Mouse (Mus musculus) monocyte, adult 5-6 weeks (primary cell): Measurements from ENCODE around the gene Cd274. TPM values are rescaled to one million over a fixed set of nuclear protein-coding genes. Genes with fewer than 3 reads are reported as not detected.

Experiments
- ATAC-seq: fragments of 153-309, 156-312 bp; replicated peaks from 2 replicates; pipeline ENCODE4 v1.8.0; 2017; ENCODE audit warnings: mild to moderate bottlenecking; ENCODE audit not compliant: low TSS enrichment, insufficient number of reproducible peaks, severe bottlenecking, poor library complexity, low FRiP score
- total RNA-seq: library from RNA; stranded (forward); fragments of 200-1000, 200-491, 200-594 nt; gene quantifications from 3 replicates; pipeline ENCODE4 v1.2.3, GENCODE M21; 2017

Gene Cd274
- total RNA-seq = 80.1 to 92.8 TPM (median 86.9 TPM) in 3 replicates

DNA sequence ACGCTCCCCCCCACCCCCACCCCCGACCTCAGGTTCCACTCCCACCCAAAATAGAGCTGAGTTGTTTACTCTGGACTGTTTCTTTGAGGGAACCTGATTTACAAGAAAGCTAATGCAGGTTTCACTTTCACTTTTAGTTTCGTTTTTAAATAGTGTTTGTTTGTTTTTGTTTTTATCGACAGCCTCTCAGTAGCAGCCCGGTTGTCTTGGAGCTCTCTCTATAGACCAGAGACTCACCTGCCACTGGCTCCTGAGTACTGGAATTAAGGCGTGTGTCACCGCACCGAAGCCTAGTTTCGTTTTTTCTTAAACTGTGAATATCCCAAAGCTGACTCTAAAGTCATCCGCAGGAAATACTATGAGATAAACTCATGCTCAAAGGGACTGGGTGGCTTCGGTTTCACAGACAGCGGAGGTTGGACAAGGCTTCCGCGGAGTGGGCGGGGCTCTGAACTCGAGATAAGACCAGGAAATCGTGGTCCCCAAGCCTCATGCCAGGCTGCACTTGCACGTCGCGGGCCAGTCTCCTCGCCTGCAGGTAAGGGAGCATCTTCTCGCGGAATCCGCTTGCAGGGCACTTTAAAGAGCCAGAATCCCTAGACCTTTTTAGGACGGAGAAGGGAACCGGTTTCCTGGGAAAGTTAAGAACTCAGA, at the start of gene Cd274, which contains the start of gene Plgrkt:
TSS of gene Cd274 (plus strand) at position 487 of the 654 bp plus-strand sequence.
TSS of gene Plgrkt (minus strand) at position 422 of the 654 bp plus-strand sequence.
- ATAC-seq = peak; percentile 83

DNA sequence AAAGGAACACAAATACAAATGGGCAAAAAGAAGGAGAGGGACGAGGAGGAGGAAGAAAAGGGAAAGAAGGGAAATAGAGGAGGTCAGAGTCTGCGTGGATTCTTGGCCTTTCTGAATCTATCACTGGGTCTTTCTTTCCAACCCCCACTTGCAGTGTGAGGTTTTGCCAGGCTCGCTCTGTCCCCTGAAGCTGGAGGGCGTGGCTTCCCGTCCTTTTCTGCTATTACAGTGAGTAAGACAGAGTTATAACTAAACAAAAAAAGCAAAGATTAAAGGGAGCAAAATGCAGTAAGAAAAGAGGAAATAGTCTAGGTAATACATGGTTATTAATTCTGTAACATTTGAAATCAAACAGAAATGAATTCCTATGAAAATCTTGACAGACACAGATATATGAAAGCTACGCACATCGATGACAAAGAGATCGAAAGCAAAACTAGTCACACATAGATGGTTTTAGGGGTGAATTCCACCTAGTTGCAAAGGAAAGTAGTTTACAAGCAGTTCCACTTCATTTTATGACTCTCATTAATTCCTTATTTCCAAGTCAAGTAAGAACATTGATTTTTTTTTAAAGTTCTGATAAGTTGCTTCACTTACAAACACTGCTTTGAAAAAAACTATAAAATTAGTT, 43.7 kb upstream of the Cd274 start:
- ATAC-seq = no peak

DNA sequence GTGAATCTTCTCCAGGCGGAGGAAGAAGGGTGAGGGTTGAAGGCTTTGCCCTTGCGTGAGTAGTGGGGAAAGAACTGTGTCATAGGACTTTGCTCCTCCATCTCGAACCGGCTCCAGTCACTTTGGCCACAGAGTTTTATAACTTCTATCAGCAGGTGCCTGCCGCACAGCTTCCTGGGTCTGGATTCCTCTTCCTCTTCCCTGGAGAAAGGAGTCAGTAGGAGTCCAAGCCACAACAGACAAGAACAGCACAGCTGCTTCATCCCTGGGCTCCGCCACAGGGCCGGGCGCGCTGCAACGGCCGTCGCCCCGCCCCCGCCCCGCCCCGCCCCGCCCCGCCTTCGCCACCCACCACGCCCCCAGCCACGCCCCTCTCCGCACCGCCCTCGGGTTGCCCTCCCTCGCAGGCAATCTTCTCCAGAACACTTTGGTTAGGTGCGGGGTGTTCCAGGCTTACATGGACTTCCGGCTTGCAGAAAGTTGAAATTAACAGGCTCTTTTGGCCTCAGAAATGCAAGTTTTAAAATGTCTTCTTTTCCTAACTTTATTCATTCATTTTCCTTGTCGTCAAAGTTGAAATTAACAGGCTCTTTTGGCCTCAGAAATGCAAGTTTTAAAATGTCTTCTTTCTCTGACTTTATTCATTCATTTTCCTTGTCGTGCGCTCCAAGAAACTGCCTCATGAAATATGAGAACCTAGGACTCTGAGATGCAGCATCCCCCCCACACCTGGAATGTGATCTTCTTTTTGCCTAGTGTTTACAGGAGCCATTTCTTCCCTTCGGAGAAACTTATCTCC, 42.0 kb upstream of the Cd274 start, which contains the start of gene Insl6:
TSS of gene Insl6 (minus strand) at position 304 of the 799 bp plus-strand sequence.
- ATAC-seq = peak; percentile 73

DNA sequence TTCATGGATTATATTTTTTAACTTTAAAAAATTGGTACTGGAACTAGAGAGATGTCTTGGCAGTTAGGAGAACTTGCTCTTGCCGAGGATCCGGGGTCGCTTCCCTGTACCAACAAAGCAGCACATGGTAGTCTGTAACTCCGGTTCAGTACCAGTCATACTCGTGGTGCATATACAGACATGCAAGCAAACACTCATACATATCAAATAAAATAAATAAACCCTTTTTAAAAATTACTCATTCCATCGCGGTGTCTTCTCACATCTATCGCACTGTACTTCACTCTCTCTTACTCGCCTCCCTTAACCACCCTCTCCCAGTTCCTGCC, 41.4 kb upstream of the Cd274 start:
- ATAC-seq = no peak

DNA sequence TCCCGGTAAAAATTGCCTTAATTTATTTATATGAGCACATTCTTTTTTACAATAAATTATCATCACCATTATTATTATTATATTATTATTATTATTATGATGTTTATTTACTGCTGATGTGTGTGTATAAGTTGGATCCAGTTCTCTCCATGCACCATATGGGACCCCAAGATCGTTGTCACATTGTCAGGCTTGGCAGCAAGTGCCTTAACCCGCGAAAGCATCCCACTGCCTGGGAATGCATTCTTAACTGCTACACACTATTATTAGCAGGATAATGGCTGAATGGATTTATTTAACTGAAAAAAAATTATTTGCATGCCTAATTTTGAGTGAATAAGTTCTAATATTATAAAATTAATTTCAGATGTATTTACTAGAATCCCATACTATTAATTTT, 40.9 kb upstream of the Cd274 start:
- ATAC-seq = no peak

DNA sequence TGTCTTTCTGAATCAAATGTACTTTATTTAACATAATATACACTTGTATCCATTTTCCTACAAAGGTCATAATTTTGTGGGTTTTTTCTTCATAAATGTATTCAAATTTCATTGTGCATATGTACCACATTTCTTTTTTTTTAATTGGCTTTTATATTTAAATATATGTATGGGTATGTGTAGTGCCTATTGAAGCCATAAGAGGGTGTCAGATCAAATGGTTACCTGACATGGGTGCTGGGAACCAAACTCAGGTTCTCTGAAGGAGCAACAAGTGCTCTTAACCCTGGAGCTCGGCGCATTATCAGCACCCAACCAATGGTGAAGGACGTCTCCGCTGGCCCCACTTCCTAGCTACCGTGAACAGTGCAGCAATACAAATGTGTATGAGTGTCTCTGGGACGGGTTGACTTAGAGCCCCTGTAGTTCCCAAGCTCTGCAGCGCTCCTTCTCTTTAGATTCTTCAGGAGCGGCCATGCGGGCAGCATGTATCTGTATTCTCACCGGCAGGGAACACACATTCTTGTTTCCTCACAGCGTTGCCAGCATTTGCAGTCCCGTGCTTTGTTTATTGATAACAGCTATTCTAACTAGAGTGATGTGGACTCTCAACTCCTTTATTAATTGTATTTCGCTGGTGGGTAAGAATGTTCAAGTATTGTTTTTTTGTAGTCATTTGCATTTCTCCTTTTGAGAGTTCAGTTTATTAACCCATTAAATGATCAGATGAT, 40.3 kb upstream of the Cd274 start:
- no peak for ATAC-seq

DNA sequence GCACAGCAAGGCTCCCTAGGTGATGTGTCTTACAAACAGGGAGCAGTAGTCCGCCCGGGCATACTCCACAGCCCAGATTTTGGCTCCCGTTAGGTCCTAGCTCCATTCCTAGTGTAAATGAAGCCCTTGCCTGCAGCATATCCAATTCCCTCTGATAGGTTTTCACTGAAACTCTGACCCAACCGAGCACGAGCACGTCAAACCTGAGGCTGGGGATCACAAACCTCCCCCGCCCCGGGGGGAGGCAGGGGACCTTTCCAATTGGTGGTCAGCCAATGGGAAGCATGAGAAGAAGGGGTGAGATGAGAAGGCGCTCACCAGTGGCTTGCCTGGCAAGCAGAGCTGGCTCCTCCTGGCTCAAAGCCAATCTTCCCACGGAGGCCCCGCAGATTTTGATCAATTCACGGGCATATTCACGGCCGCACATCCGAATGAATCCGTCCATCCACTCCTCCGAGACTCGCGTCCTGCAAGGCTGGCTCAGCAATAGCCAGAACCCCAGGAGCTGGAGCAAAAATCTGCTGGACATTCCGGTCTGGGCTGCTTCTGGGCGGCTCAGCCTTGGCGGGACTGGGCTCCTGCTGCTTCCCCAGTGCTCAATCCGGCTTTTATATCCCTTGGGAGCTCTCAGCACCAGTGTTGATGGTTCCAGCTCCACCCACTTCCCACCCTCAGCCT, 33.0 kb upstream of the Cd274 start, which contains the start of gene Rln1:
TSS of gene Rln1 (minus strand) at position 603 of the 678 bp plus-strand sequence.
- ATAC-seq = no peak

DNA sequence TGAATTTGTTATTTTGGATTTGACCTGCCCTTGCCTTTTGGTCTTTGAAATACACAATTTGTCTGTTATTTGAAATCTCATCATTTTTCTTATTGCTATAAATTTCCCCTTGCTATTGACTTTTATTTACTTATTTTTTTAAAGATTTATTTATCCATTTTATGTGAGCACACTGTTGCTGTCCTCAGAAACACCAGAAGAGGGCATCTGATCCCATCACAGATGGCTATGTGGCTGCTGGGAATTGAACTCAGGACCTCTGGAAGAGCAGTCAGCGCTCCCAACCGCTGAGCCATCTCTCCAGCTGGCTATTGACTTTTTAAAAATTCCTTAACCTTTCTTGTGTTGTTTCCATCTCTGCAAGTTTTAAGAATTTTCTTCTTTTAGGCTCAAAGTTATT, 30.6 kb upstream of the Cd274 start:
- no peak for ATAC-seq

DNA sequence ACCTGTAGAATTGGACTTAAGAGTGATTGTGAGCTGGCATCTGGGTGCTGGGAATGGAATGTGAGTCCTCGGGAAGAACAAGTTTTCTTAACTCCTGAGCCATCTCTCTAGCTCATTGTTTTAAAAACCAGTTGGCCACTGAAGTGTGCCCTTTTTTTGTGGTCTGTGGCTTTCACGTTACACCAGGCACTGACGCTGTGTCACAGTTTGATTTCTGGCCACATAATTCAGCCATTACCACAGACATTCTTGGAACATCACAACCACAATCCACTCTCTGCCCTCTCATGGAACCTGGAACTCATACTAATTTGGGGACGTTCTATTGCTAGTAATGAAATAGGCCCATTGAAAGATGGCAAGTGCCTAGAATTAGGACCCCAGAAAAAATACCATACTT, 26.2 kb upstream of the Cd274 start:
- ATAC-seq = no peak

DNA sequence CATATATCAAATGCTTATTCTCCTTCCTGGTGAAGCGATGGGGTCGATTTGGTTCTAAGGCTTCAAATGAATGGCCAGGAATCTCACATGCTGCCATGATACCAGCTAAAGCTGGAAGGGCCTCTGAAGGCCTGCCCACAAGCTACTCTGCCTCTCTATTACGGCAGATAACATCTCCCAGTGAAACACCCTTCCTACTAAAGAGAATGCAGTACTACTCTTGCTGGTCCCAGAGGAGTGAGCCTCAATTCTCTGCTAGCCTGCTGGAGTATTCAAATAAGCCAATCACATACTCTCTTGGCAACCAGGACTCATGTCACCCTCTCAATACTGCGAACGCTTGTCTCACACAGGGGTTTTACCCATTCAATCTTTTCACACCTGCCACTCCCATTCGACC, 25.0 kb upstream of the Cd274 start:
- no peak for ATAC-seq

DNA sequence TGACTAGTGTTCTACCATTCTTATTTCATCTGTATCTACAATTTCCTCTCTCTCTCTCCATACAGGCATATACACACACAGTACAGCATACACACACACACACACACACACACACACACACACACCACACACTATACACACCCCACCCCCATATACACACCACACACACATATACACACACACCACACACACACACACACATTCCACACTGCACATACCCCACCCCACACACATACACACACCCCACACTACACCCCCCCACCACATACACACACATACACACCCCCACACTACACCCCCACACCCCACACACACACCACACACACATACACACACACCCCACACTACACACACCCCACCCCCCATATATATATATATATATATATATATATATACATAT, 22.4 kb upstream of the Cd274 start:
- ATAC-seq = no peak

DNA sequence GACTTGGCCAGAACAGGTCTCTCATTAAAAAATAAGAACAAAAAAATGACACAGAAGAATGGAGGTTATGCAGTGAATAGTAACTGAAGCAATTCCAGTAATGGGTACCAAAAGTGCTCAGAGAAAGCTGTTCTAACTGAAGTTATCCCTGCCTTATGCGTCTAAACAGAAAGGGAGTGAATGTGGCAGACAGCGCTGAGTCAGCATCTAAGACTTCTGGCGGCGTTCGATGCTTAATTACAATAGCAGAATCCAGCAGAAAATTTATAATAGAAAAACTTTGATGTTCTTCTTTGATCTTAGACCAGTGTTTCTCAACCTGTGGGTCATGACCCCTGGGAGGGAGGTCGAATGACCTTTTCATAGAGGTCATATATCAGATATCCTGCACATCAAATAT, 21.6 kb upstream of the Cd274 start:
- no peak for ATAC-seq

DNA sequence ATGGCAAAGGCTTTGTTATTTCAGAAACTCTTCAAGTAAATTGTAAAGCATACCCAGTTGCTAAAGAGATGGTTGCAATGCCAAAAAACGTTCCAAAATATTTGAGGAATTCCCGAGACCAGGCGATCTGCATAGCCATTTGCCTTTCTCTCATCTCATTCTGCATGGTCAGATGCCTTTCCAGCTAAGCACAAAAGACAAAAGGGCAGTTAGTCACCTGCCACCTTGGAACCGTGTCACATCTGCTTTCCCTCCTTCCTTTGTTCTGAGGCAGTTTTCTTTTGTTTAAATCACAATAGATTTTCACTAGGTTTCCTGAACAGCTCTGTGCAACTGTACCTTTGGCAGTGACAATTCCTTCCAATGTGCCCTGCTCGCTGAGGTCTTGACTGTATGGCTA, 16.3 kb upstream of the Cd274 start:
- ATAC-seq = no peak

DNA sequence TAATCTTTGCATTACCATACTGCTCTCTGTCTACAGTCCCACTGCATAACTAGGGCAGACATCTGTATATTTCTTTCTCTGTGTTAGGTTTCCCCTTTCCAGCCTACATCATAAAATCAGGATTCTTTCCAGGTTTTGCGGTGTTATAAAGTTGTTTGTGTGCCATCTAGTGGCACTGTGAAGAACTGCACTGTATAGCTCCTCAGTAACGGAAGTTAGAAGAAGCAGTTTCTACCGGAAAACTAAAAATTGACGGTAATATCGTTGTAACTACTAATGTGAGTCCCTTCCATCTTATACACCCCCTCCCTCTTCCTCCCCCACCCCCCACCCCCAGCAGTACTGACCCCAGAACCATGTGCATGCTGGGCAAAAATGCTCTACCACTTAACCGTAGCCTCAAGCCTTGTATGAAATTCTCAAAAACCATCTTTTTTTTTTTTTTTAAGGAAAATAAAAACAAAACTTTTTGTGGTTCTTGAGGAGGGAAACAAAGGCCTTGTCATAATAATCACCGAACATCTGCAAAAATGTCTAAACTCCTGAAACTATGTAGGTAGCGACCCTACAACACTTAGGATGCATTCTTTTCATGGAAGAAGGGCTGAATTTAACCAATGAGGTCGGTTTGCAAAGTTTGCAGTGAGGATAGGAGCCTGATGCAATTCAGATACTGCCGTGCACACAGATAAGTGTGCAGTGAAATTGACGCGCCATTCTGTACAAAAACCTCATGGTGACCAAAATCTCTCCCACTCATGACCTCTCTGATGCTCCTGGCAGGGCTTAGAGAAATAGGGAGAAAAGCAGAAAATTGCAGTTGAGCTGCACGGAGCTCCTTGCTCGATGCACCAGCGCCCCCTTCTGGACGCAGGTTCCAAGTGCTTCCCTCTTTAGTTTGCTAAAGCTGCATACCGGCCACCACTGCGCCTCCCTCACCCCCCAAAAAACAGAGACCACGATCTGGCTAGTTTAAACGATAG, 12.1 kb upstream of the Cd274 start:
- peak; percentile 73 for ATAC-seq

DNA sequence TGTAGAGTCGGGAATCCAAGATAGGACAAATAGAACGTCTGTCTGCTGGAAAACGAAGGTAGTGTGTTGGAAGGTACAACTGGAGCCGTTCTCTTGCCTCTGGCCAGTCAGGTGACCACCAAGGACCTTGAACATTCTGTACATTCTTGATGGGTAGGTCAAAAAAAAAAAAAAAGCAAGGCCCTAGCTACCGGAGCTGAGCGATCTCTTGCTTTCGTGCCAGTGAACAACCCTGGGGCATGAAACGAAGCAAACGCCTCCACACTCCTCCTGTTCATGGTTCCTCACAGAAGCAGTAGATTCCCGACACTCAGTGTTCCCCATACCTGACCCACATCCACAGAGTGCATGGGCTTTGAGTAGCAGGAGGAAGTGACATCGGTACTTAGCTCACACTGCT, 11.0 kb upstream of the Cd274 start:
- ATAC-seq = no peak

DNA sequence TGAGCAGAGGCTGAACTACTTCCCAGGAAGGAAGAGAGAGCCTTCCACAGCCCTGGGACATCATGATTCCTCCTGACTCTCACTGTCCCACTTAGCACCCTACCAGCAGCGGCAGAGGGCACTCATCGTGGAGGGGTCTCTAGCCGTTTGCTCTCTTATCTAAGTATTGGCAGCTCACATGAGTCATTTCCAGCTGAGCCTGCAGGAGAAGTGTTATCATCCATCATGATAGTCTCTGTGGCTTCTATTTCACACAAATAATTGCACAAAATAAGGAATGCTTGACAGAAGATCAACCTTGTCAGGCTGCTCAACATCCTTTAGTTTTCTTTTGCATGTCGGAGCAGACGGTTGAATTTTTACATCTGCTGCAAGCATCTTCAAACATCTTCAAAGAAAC, 7.0 kb upstream of the Cd274 start:
- ATAC-seq = no peak

DNA sequence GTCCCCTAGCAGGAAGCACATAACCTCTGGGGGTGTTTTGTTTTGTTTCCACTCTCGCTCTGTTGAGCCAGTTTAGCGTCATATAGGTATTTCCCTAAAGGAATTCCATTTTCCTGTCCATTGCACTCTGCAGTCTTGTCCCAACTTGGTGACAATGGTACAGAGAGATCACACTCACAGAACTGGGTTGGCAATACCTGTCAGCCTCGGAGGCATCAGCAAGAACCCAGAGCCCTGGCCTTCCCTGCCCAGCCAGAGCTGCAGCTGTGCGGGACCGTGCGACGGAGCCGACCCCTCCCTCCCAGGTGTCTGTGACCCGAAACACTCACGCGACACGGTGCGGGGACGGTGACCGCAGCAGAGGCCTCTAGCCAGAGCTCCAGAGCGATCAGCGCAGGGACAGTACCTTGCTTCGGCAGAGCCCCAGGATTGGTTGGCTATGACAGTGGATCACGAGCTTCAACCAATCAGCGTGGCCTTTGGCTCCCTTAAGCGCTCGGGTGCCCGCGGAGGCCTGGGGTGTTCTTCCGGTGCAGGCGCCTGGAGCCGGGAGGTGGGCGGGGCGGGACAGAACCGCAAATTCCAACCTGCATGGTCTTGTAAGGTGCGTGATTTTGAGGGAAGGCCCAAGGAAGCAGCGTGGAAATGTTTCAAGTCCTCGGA, 5.7 kb upstream of the Cd274 start:
- peak; percentile 93 for ATAC-seq
